Mouse (Mus musculus): ENCODE results near the gene Cyb5r4.

DNA sequence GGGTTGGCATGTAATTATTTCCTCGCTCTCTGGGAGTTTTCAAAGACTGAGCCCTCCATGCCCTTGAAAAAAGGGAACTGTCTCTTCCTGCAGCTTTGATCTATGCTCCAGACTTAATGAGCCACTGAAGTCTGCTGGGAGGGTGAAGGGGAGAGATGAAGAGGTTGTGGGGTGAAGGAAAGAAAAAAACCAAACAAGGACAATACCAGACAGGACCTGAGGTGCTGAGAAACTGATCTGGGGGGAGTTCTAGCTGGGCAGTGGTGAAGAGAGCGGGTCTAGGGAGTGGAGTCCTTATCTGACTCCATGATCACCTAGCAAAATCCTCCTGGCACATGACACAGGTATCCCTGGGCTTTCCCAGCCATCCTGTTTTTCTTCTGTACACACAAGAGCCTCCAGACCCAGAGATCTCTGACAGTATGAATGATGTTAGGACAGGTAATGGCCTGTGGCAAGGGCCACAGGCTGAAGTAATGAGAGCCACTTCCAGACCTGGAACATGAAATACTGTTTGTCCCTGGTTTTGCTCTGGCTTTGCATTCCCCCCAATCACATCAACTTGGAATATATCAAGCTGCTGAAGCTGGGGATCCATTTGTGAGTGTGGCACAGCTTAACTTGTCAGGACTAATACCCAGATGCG is 24.6 kb upstream of the Cyb5r4 start:
- no peak for TF ChIP-seq CTCF (IDR thresholded peaks at IDR 0.05; ENCODE audit: insufficient read depth, low read length)
- TF ChIP-seq POLR2A (IDR thresholded peaks at IDR 0.05; ENCODE audit: borderline replicate concordance, extremely low read depth, low read depth, low read length) = no peak
